15 mouse cellular contexts compared by ENCODE assay signal in the genomic region with DNA sequence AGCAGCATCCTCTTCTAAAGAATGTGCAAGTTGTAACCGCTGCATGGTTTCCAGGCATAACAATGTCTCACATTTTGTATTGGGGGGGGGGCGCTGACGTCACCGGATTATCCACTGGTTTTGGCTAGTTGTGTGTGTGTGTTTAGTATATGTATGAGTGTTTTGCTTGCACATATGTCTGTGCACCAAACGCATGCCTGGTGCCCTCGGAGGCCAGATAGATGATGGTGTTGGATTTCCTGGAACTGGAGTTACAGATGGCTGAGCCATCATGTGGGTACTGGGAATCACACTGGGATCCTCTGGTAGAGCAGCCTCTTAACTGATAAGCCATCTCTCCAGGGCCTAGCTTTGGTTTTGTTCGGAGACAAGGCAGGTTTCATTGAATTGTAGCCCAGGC. TPM values are rescaled to one million over a fixed set of nuclear protein-coding genes. Genes with fewer than 3 reads are reported as not detected.
DNase-seq lines count a peak whose midpoint lies in the region; ATAC-seq lines count a peak whose summit lies in the region.
"Had no signal": no experiment of that assay in that cellular context is flagged by ENCODE, and none has a peak within 500 bp of the region (broad histone marks: within the 10 kb centered on the region; RNA-seq: fewer than 3 reads in every experiment).

No protein-coding gene starts in this region.

- H3K4me3 ChIP-seq in forebrain, embryonic 14.5 days (ENCODE audit: low read depth, low read length), result no peak overlapping the region
- H3K4me3 ChIP-seq in forebrain, embryonic 12.5 days (replicated peaks), result no peak overlapping the region
- peak overlapping the region; percentile 91 for H3K4me3 ChIP-seq in hindbrain, embryonic 14.5 days (replicated peaks; ENCODE audit: low read length)
- H3K4me3 ChIP-seq in midbrain, embryonic 14.5 days (replicated peaks; ENCODE audit: low read depth, low read length), result peak overlapping the region; percentile 95; the same call in 1 of the 2 replicates
- H3K4me3 ChIP-seq in stomach, embryonic 14.5 days (ENCODE audit: low read depth, low read length), result peak overlapping the region; percentile 99; the same call in 1 of the 2 replicates
- H3K4me3 ChIP-seq: liver, embryonic 15.5 days had no signal

- H3K27ac ChIP-seq in forebrain, embryonic 14.5 days (ENCODE audit: low read depth, low read length), result no peak overlapping the region
- H3K27ac ChIP-seq in forebrain, embryonic 12.5 days, result no peak overlapping the region
- H3K27ac ChIP-seq in hindbrain, embryonic 14.5 days, result no peak overlapping the region
- no peak overlapping the region for H3K27ac ChIP-seq in midbrain, embryonic 14.5 days (replicated peaks; ENCODE audit: low read depth, low read length)
- no peak overlapping the region for H3K27ac ChIP-seq in stomach, embryonic 14.5 days (ENCODE audit: low read length)
- H3K27ac ChIP-seq: liver, embryonic 15.5 days; macrophage had no signal

- peaks cover 24% of the 10 kb centered on the region for H3K36me3 ChIP-seq in forebrain, embryonic 14.5 days (ENCODE audit: control insufficient read depth, insufficient read depth, low read length)
- peaks cover 31% of the 10 kb centered on the region for H3K36me3 ChIP-seq in forebrain, embryonic 12.5 days (replicated peaks)
- peaks cover 33% of the 10 kb centered on the region for H3K36me3 ChIP-seq in hindbrain, embryonic 14.5 days (replicated peaks; ENCODE audit: control insufficient read depth, insufficient read depth)
- peaks cover 34% of the 10 kb centered on the region for H3K36me3 ChIP-seq in midbrain, embryonic 14.5 days (ENCODE audit: control insufficient read depth, insufficient read depth, low read length)
- H3K36me3 ChIP-seq in stomach, embryonic 14.5 days (ENCODE audit: control insufficient read depth, insufficient read depth, low read length), result peaks cover 23% of the 10 kb centered on the region
- H3K36me3 ChIP-seq: G1E; liver, embryonic 15.5 days had no signal

- peak overlapping the region; percentile 82; the same call in 1 of the 2 replicates for H3K4me2 ChIP-seq in forebrain, embryonic 14.5 days (ENCODE audit: low read length)
- H3K4me2 ChIP-seq in forebrain, embryonic 12.5 days, result no peak overlapping the region
- H3K4me2 ChIP-seq in hindbrain, embryonic 14.5 days (replicated peaks), result peak overlapping the region; percentile 77
- peak overlapping the region; percentile 82 for H3K4me2 ChIP-seq in midbrain, embryonic 14.5 days (ENCODE audit: low read length)
- peak overlapping the region; percentile 61 for H3K4me2 ChIP-seq in stomach, embryonic 14.5 days (replicated peaks; ENCODE audit: low read depth, low read length)
- H3K4me2 ChIP-seq: liver, embryonic 15.5 days had no signal

- peaks cover 27% of the 10 kb centered on the region for H3K4me1 ChIP-seq in forebrain, embryonic 14.5 days (ENCODE audit: control insufficient read depth, insufficient read depth, low read length)
- H3K4me1 ChIP-seq in forebrain, embryonic 12.5 days, result peaks cover 42% of the 10 kb centered on the region
- peaks cover 41% of the 10 kb centered on the region for H3K4me1 ChIP-seq in hindbrain, embryonic 14.5 days (replicated peaks; ENCODE audit: control insufficient read depth, insufficient read depth, low read length)
- peaks cover 38% of the 10 kb centered on the region for H3K4me1 ChIP-seq in midbrain, embryonic 14.5 days (ENCODE audit: control insufficient read depth, insufficient read depth, low read length)
- H3K4me1 ChIP-seq in stomach, embryonic 14.5 days (ENCODE audit: control insufficient read depth, insufficient read depth, low read length), result peaks cover 33% of the 10 kb centered on the region; the same call in 1 of the 2 replicates

- no peaks in the 10 kb centered on the region for H3K27me3 ChIP-seq in forebrain, embryonic 14.5 days (replicated peaks; ENCODE audit: control insufficient read depth, insufficient read depth, low read length)
- no peaks in the 10 kb centered on the region for H3K27me3 ChIP-seq in forebrain, embryonic 12.5 days
- H3K27me3 ChIP-seq in hindbrain, embryonic 14.5 days (ENCODE audit: control insufficient read depth, insufficient read depth, low read length), result no peaks in the 10 kb centered on the region
- no peaks in the 10 kb centered on the region for H3K27me3 ChIP-seq in midbrain, embryonic 14.5 days (ENCODE audit: control insufficient read depth, insufficient read depth, low read length)
- no peaks in the 10 kb centered on the region for H3K27me3 ChIP-seq in stomach, embryonic 14.5 days (ENCODE audit: control insufficient read depth, insufficient read depth, low read length)

- H3K9ac ChIP-seq in forebrain, embryonic 14.5 days (ENCODE audit: low read length), result no peak overlapping the region
- no peak overlapping the region for H3K9ac ChIP-seq in forebrain, embryonic 12.5 days
- H3K9ac ChIP-seq in hindbrain, embryonic 14.5 days, result peak overlapping the region; percentile 98; the same call in 1 of the 2 replicates
- no peak overlapping the region for H3K9ac ChIP-seq in midbrain, embryonic 14.5 days (replicated peaks; ENCODE audit: low read length)
- H3K9ac ChIP-seq in stomach, embryonic 14.5 days (replicated peaks; ENCODE audit: low read depth, low read length), result no peak overlapping the region; the same call in 1 of the 2 replicates
- H3K9ac ChIP-seq: liver, embryonic 15.5 days had no signal

- DNase-seq in forebrain, embryonic 14.5 days (ENCODE audit: low spot score), result no peak
- DNase-seq in hindbrain, embryonic 14.5 days (ENCODE audit: low spot score), result peak; percentile 22
- DNase-seq in midbrain, embryonic 14.5 days, result no peak
- DNase-seq in retina, postnatal 1 day, result no peak
- DNase-seq in kidney, postnatal 4 days, result no peak
- DNase-seq: adrenal gland, postnatal 36 days; heart, adult 2 months; heart, postnatal 4 days; layer of hippocampus, adult 9-11 months had no signal

- ATAC-seq in forebrain, embryonic 14.5 days, result no peak
- no peak for ATAC-seq in forebrain, embryonic 12.5 days (ENCODE audit: low FRiP score)
- no peak for ATAC-seq in hindbrain, embryonic 14.5 days (ENCODE audit: low FRiP score)
- no peak for ATAC-seq in midbrain, embryonic 14.5 days (ENCODE audit: low FRiP score, low TSS enrichment)
- no peak for ATAC-seq in stomach, embryonic 14.5 days (ENCODE audit: insufficient number of reproducible peaks, insufficient read depth, low FRiP score, low read depth)
- ATAC-seq in frontal cortex, adult (ENCODE audit: low TSS enrichment), result no peak

- 83% methylated on average over 7 of the region's 7 CpGs for WGBS in forebrain, embryonic 14.5 days
- WGBS in forebrain, embryonic 12.5 days, result 89% methylated on average over 7 of the region's 7 CpGs
- WGBS in hindbrain, embryonic 14.5 days, result 76% methylated on average over 7 of the region's 7 CpGs
- 76% methylated on average over 7 of the region's 7 CpGs for WGBS in midbrain, embryonic 14.5 days
- WGBS in stomach, embryonic 14.5 days, result 77% methylated on average over 7 of the region's 7 CpGs

- no peaks in the 10 kb centered on the region for H3K9me3 ChIP-seq in forebrain, embryonic 14.5 days (replicated peaks; ENCODE audit: control insufficient read depth, low read length)
- H3K9me3 ChIP-seq in forebrain, embryonic 12.5 days, result no peaks in the 10 kb centered on the region
- no peaks in the 10 kb centered on the region for H3K9me3 ChIP-seq in hindbrain, embryonic 14.5 days (ENCODE audit: control insufficient read depth, low read length)
- H3K9me3 ChIP-seq in midbrain, embryonic 14.5 days (ENCODE audit: control insufficient read depth, low read length), result no peaks in the 10 kb centered on the region
- no peaks in the 10 kb centered on the region for H3K9me3 ChIP-seq in stomach, embryonic 14.5 days (ENCODE audit: control insufficient read depth, low read depth, low read length)
- H3K9me3 ChIP-seq: liver, embryonic 15.5 days had no signal

RNA-seq across cellular contexts. Expression of a gene that starts 8.5 kb away (rescaled TPM):
- 46.5 and 51.1 TPM in 2 replicates for polyA plus RNA-seq in forebrain, embryonic 14.5 days (2014; fragmentation: Nextera tagmentation; extraction: Ambion mirVana)
- 65.1 and 70.8 TPM in 2 replicates for polyA plus RNA-seq in forebrain, embryonic 12.5 days (2016; fragmentation: Nextera tagmentation; extraction: Ambion mirVana)
- 95.0 and 100.0 TPM in 2 replicates for polyA plus RNA-seq in hindbrain, embryonic 14.5 days (2014; fragmentation: Nextera tagmentation; extraction: Ambion mirVana)
- polyA plus RNA-seq in midbrain, embryonic 14.5 days (2014; fragmentation: Nextera tagmentation; extraction: Ambion mirVana), result 76.4 and 107 TPM in 2 replicates
- 64.0 and 74.5 TPM in 2 replicates for polyA plus RNA-seq in stomach, embryonic 14.5 days (2014; fragmentation: Nextera tagmentation; extraction: Ambion mirVana)
- polyA plus RNA-seq: G1E had no signal

Comparison
In these comparisons a context has a peak if more than half of its experiments do, and no peak if none do; other contexts are left out.
1. H3K4me3 ChIP-seq: peak in hindbrain, embryonic 14.5 days (single experiment), midbrain, embryonic 14.5 days (single experiment) and stomach, embryonic 14.5 days (single experiment); none in forebrain, embryonic 14.5 days (single experiment) and forebrain, embryonic 12.5 days (single experiment).